Mouse (Mus musculus): Measurements from ENCODE around the gene Prcd. TPM values are rescaled to one million over a fixed set of nuclear protein-coding genes. Genes with fewer than 3 reads are reported as not detected.
A peak's percentile ranks its signal among the peaks of the same experiment; 100 is the strongest.

The Prcd gene
- total and polyA plus RNA-seq, 3 experiments = not detected

- no peak for DNase-seq (ENCODE audit: extremely low read depth)
- Histone ChIP-seq H3K4me1 (ENCODE audit: control insufficient read depth in 1 of 2, insufficient read depth in 2 of 2) (peaks cover 2 to 13% of the 10 kb centered on the region in 2 experiments; a peak in 2 of 4 replicates), H3K79me2 (replicated peaks; ENCODE audit: control insufficient read depth, extremely low read depth, insufficient read depth, poor library complexity, severe bottlenecking) (no peaks in the 10 kb centered on the region), H3K4me2 (ENCODE audit: insufficient read depth, low read depth, poor library complexity, severe bottlenecking) (no peak overlapping the region), H3K27me3 (replicated peaks) (no peaks in the 10 kb centered on the region), H3K27ac (ENCODE audit: insufficient read depth, low read depth) (no peak overlapping the region), H3K9ac (ENCODE audit: insufficient read depth, low read depth) (no peak overlapping the region), H3K9me3 (replicated peaks; ENCODE audit: low read length) (no peaks in the 10 kb centered on the region), H3K4me3 (replicated peaks in 1 of 3; ENCODE audit: low read depth in 2 of 3, low read length in 2 of 3, poor library complexity in 1 of 3) (no peak overlapping the region), H3K36me3 (replicated peaks in 1 of 2; ENCODE audit: control insufficient read depth in 1 of 2, insufficient read depth in 1 of 2, low read length in 1 of 2) (peaks cover 17 to 55% of the 10 kb centered on the region in 2 experiments)
- in situ Hi-C loops (cut with MboI; ENCODE audit: low pct_ligation_motif_present, low pct_unique_long_range_greater_than_20kb, low sequenced_read_pairs) (loop anchor here (10.0 kb wide), 1 partner anchor 119 kb away; no protein-coding TSS in a partner anchor), dilution Hi-C loops (cut with MboI; ENCODE audit: extremely low pct_ligation_motif_present, extremely low pct_unique_long_range_greater_than_20kb, low sequenced_read_pairs) (no loop called here)
- TF ChIP-seq MAZ (IDR thresholded peaks at IDR 0.05; ENCODE audit: low read depth, low read length) (no peak), ETS1 (conservative IDR thresholded peaks at IDR 0.05; ENCODE audit: low read depth, low read length) (no peak), CHD2 (IDR thresholded peaks at IDR 0.05; ENCODE audit: low read length) (no peak), TCF12 (IDR thresholded peaks at IDR 0.05; ENCODE audit: low read depth, low read length) (no peak), MYC (IDR thresholded peaks at IDR 0.05; ENCODE audit: low read depth, low read length) (no peak), MEF2A (IDR thresholded peaks at IDR 0.05; ENCODE audit: borderline replicate concordance, low read depth, low read length) (no peak), RAD21 (IDR thresholded peaks at IDR 0.05; ENCODE audit: low read depth, low read length) (no peak), BHLHE40 (IDR thresholded peaks at IDR 0.05; ENCODE audit: low read depth, low read length) (no peak), NRF1 (IDR thresholded peaks at IDR 0.05; ENCODE audit: low read depth, low read length) (no peak), NELFE (IDR thresholded peaks at IDR 0.05; ENCODE audit: low read depth, low read length) (no peak), MAFK (IDR thresholded peaks at IDR 0.05; ENCODE audit: insufficient replicate concordance, low read length) (no peak), USF2 (conservative IDR thresholded peaks at IDR 0.05; ENCODE audit: low read depth, low read length) (no peak), IRF4 (IDR thresholded peaks at IDR 0.05; ENCODE audit: low read depth, low read length) (no peak), ZMIZ1 (IDR thresholded peaks at IDR 0.05; ENCODE audit: low read depth, low read length) (no peak), MXI1 (IDR thresholded peaks at IDR 0.05; ENCODE audit: low read depth, low read length) (no peak), MAX (IDR thresholded peaks at IDR 0.05; ENCODE audit: low read length) (no peak), TBP (conservative IDR thresholded peaks at IDR 0.05; ENCODE audit: low read depth, low read length) (no peak), ZNF384 (IDR thresholded peaks at IDR 0.05; ENCODE audit: low read depth, low read length) (no peak)
Measured at GRCm38 (mm10) chr11:116685729-116686128, 32.4 kb downstream of the Prcd start.

GRCm38 (mm10) chr11:116687897-116688296 lies 34.6 kb downstream of the Prcd start:
- in situ Hi-C loops (cut with MboI; ENCODE audit: low pct_ligation_motif_present, low pct_unique_long_range_greater_than_20kb, low sequenced_read_pairs) (loop anchor here (10.0 kb wide), 1 partner anchor 117 kb away; no protein-coding TSS in a partner anchor), dilution Hi-C loops (cut with MboI; ENCODE audit: extremely low pct_ligation_motif_present, extremely low pct_unique_long_range_greater_than_20kb, low sequenced_read_pairs) (no loop called here)
- no peak for DNase-seq (ENCODE audit: extremely low read depth)
- H3K27me3 ChIP-seq (replicated peaks) = no peaks in the 10 kb centered on the region
- H3K9me3 ChIP-seq (replicated peaks; ENCODE audit: low read length) = no peaks in the 10 kb centered on the region
- H3K9ac ChIP-seq (ENCODE audit: insufficient read depth, low read depth) = no peak overlapping the region
- no peak overlapping the region for H3K4me2 ChIP-seq (ENCODE audit: insufficient read depth, low read depth, poor library complexity, severe bottlenecking)
- peaks cover 1 to 35% of the 10 kb centered on the region in 2 experiments for H3K36me3 ChIP-seq (replicated peaks in 1 of 2; ENCODE audit: control insufficient read depth in 1 of 2, insufficient read depth in 1 of 2, low read length in 1 of 2)
- peaks cover 2 to 13% of the 10 kb centered on the region in 2 experiments; a peak in 2 of 4 replicates for H3K4me1 ChIP-seq (ENCODE audit: control insufficient read depth in 1 of 2, insufficient read depth in 2 of 2)
- no peak overlapping the region for H3K4me3 ChIP-seq (replicated peaks in 1 of 3; ENCODE audit: low read depth in 2 of 3, low read length in 2 of 3, poor library complexity in 1 of 3)
- H3K79me2 ChIP-seq (replicated peaks; ENCODE audit: control insufficient read depth, extremely low read depth, insufficient read depth, poor library complexity, severe bottlenecking) = no peaks in the 10 kb centered on the region
- 0 out of 2 replicates have a peak, but pooled peaks have one; percentile 12 for TF ChIP-seq MAFK (IDR thresholded peaks at IDR 0.05; ENCODE audit: insufficient replicate concordance, low read length)
- TF ChIP-seq KAT2A (IDR thresholded peaks at IDR 0.05; ENCODE audit: insufficient replicate concordance, low read length) = no peak
- TF ChIP-seq NRF1 (IDR thresholded peaks at IDR 0.05; ENCODE audit: low read depth, low read length) = no peak
- no peak for TF ChIP-seq CTCF (conservative IDR thresholded peaks at IDR 0.05 in 1 of 2, IDR thresholded peaks at IDR 0.05 in 1 of 2; ENCODE audit: low read depth in 2 of 2, low read length in 2 of 2)
- TF ChIP-seq ELF1 (IDR thresholded peaks at IDR 0.05; ENCODE audit: low read depth, low read length) = no peak
- TF ChIP-seq POLR2AphosphoS2 (IDR thresholded peaks at IDR 0.05; ENCODE audit: low read depth, low read length) = no peak
- TF ChIP-seq GABPA (IDR thresholded peaks at IDR 0.05; ENCODE audit: insufficient replicate concordance, low read depth, low read length) = no peak
- H3K27ac ChIP-seq (ENCODE audit: insufficient read depth, low read depth) = no peak overlapping the region
